Mouse (Mus musculus) gastrocnemius, adult 2 months (tissue): ENCODE measurements around the gene Elmo3. TPM values are rescaled to one million over a fixed set of nuclear protein-coding genes. Genes with fewer than 3 reads are reported as not detected.

ENCODE experiments used
- DNase-seq: peaks from one replicate; pipeline ENCODE4 v3.0.0; 2022
- H3K27ac ChIP-seq: fragments of 200-600 bp; 2 replicates; pipeline ENCODE4 v1.8.1; 2022; ENCODE audit warnings: mild to moderate bottlenecking
- H3K4me3 ChIP-seq: fragments of 200-600 bp; 2 replicates; pipeline ENCODE4 v1.8.1; 2022; ENCODE audit warnings: mild to moderate bottlenecking, moderate library complexity
- CTCF ChIP-seq: fragments of 200-600 bp; IDR thresholded peaks from 2 replicates; pipeline ENCODE4 v1.8.1; 2022; ENCODE audit warnings: antibody characterized with exemption, mild to moderate bottlenecking, moderate library complexity
- intact Hi-C: fragments of 180-260 bp; cut with DNase I; formaldehyde crosslinking; loops from one replicate; pipeline ENCODE4 v1.15.1; 2025
- long read RNA-seq, 2 experiments: library from polyadenylated mRNA; stranded (forward); transcript quantifications; one replicate each; pipeline ENCODE4 v2.0.0; 2021
- total RNA-seq, 2 experiments: library from RNA; stranded (reverse); gene quantifications; 2 replicates each; pipeline ENCODE4 v1.2.3; 2021

Elmo3 gene
- 1 to 10 TPM; 1.2 to 1.6 TPM for total RNA-seq
- long read RNA-seq, experiment 1, partial matches to known transcripts: 0 of 3 reads
- long read RNA-seq, experiment 1, other reads (novel, unspliced or antisense): 1 of 3 reads
- long read RNA-seq, experiment 2, partial matches to known transcripts: 0 of 1 reads
- long read RNA-seq, experiment 2, other reads (novel, unspliced or antisense): 1 of 1 reads

GRCm38 (mm10) chr8:105305211-105306145 lies at the start of gene Elmo3:
Elmo3 (plus strand) TSS chr8:105305601.
- DNase-seq: peak; percentile 62
- Histone ChIP-seq H3K4me3 (peak within 1 kb of the TSS; percentile 70), H3K27ac (peak within 1 kb of the TSS; percentile 78)
- intact Hi-C loops: no loop called here
- peak; percentile 2; the same call in 1 of the 2 replicates for TF ChIP-seq CTCF

DNA sequence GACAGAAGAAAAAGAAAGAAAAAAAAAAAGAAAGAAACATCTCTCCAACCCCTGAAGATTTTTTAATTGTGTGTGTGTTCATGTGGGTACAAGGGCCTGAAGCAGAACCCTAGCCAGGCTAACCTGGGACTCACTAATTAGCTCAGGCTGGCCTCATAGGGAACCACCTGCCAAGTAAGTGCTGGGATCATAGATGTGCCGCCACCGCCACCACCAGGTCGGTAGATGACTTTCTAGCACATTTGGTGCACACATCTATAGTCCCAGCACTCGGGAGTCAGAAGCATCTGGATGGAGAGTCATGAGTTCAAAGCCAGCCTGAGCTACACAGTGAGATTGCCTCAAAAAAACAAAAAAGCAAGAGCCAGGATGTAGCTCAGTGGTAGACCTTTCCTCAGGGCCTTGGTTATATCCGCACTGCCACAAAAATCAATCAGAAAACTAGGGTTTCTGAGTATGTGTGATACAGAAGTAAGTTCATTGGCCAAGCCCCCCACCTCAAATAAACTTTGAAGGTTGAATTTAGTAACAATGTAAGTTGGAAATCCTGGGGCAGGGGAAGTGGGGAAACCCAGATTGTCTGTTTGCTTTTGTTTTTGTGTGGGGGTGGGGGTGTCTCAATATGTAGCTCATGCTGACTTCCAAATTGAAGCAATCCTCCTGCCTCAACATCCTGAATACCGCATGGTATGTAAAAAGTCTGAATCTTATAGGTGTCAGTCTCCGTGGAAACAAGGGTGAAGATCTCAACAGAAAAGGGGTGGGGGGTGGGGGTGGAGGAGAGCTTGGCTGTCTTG lies 47.9 kb upstream of the Elmo3 start:
- intact Hi-C loops: loop anchor here (2.0 kb wide), 1 partner anchor 137 kb away; no protein-coding TSS in a partner anchor
- no peak for DNase-seq
- Histone ChIP-seq H3K4me3 (no peak overlapping the region), H3K27ac (no peak overlapping the region)
- TF ChIP-seq CTCF: no peak

DNA sequence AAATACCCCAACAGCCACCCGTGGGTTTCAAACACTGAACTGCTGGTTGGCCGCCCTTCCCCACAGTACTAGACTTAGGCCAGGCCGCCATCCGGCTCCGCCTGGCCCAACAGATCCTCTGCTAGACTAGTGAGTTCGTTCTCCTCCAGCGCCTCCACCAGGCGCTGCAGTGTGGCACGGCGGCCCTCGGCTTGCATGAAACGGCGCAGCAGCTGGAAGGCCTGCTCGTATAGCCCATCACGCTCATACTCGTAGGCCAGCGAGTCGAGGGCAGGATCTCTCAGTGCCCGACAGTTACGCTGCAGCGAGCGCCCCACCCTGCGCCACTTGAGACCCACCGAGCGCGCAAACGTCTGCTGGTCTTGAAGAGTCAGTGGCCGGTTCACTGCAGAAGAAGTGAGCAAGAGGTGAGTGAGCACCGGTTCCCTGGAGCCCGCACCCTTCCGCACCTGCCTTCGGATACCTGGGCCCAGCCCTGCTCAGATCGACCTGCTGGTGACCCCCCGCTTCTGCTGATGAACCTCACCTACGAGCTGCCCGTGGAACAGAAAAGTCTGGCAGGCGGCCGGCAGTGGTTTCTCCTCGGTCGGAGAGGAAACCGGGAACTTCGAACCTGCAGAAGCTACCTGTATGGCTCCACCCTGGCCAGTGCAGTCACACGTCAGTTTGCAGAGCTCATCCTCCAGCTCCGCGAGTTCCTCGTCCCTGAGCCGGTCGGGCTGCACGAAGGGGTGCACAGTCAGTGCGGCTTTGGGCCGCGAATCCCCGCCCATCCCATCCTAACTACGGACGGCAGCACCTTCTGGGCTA lies 46.3 kb upstream of the Elmo3 start:
- TF ChIP-seq CTCF: peak; percentile 6; the same call in 1 of the 2 replicates
- Histone ChIP-seq H3K4me3 (peak overlapping the region; percentile 71), H3K27ac (no peak overlapping the region)
- intact Hi-C loops: loop anchor here (1.0 to 2.0 kb wide), 2 partner anchors 121 to 138 kb away; no protein-coding TSS in a partner anchor
- DNase-seq: peak; percentile 49

DNA sequence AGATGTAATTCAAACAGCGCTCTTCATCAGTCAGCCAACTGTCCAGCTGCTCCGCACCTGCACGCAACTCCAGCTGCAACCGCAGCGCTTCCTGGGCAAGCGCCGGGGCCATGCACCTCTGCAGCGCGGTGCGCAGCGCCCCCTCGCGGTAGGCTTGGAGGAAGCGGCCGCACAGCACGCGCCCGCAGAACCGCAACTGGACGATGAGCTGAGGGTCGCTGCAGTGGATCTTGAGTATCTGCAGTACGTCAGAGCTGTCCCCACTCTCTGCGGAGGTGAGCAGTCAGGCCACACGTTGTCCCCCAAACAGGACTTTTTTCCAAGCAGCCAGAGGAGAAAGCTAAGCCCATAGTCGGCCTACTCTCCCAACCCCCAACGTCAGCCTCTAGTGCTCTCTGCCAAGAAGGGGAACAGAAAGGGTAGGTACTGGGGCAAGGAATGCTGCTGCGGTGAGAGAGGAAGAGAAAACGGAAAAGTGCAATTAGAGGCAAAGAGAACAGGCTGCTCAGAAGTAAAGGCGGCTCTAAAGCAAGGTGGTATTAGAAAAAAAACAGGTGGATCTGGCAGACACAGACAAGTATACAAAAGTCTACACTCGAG lies 45.6 kb upstream of the Elmo3 start:
- TF ChIP-seq CTCF: peak; percentile 99; the same call in 1 of the 2 replicates
- Histone ChIP-seq H3K27ac (no peak overlapping the region), H3K4me3 (peak overlapping the region; percentile 71)
- peak; percentile 85 for DNase-seq
- intact Hi-C loops: loop anchor here (1.0 to 2.0 kb wide), 2 partner anchors 122 to 139 kb away; no protein-coding TSS in a partner anchor

DNA sequence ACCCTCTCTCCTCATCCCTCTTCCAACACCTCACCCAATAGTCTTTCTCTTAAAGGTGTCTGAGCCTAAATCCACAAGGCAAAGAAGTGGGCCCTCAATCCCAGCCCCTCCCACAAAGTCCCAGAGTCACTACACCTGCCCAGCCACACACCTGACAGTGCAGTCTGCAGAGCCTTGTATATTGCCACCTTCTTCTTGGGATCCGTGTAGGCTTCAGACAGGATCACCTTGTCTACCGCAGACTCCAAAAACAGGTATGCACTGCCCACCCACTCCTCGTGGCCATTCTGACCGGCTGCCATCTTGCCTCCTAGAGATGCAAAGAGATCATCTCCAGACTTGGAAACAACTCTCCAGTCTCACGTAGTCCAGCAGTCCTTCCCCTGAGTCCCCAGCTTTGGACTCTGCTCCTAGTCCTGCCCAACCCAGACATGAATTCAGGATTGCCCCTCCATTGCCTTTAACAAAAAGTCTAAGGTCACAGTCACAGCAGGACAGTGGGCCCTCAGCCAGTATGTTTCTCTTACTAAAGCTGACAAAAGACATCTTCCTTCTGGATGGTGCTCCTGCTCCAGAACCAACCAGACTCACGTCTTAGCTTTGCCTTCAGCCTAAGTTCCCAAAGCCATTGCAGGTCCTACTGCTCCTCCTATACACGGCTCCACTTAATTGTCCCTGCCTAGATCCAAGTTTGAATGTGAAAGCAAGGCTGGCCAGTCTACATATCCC lies 44.9 kb upstream of the Elmo3 start:
- intact Hi-C loops: no loop called here
- H3K27ac ChIP-seq: no peak overlapping the region
- no peak for TF ChIP-seq CTCF
- no peak for DNase-seq
- no peak overlapping the region for H3K4me3 ChIP-seq

- DNase-seq: no peak
- Histone ChIP-seq H3K27ac (no peak overlapping the region), H3K4me3 (no peak overlapping the region)
- intact Hi-C loops: no loop called here
- no peak for TF ChIP-seq CTCF
Observed at GRCm38 (mm10) chr8:105261326-105261980, 43.9 kb upstream of the Elmo3 start.

DNA sequence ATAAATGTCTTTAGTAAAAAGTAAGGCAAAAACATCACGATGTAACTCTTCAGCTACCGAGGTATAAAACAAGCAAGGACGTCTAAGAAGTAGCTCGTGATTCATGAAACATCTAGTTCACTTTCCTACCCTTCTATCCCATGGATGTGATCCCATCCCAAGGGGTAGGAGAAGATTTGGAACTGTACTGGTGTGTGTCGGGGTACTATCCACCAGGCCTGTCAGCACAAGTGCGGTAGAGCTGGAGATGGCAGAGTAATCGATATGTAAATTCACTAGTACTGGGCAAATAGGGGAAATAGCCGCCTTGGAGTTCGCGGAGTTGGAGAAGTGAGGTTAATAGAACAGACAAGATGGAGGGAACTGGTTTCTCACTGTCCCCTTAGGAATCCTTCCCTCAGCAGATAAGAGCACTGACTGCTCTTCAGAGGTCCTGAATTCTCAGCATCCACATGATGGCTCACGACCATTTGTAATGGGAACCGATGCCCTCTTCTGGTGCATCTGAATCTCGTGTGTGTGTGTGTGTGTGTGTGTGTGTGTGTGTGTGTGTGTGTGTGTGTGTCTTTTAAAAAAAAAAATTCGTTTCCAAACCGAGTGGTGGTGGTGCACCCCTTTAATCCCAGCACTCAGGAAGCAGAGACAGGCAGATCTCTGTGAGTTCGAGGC lies 42.0 kb upstream of the Elmo3 start:
- Histone ChIP-seq H3K27ac (no peak overlapping the region), H3K4me3 (peak overlapping the region; percentile 90)
- DNase-seq: no peak
- no peak for TF ChIP-seq CTCF
- intact Hi-C loops: no loop called here

GRCm38 (mm10) chr8:105264024-105264982 lies 41.1 kb upstream of the Elmo3 start, which contains the start of the genes Tradd and Fbxl8:
Tradd (minus strand) TSS chr8:105264609.
Fbxl8 (plus strand) TSS chr8:105264648.
- Histone ChIP-seq H3K4me3 (peak within 1 kb of the TSS; percentile 90), H3K27ac (peak within 1 kb of the TSS; percentile 82)
- intact Hi-C loops: no loop called here
- no peak; the same call in 1 of the 2 replicates for TF ChIP-seq CTCF
- peak; percentile 88 for DNase-seq

- intact Hi-C loops: no loop called here
- TF ChIP-seq CTCF: no peak
- DNase-seq: no peak
- Histone ChIP-seq H3K4me3 (peak overlapping the region; percentile 90), H3K27ac (peak overlapping the region; percentile 82)
Observed at GRCm38 (mm10) chr8:105265128-105265527, 40.3 kb upstream of the Elmo3 start.
